Mouse (Mus musculus): Measurements from ENCODE around the gene Slc38a10. TPM values are rescaled to one million over a fixed set of nuclear protein-coding genes. Genes with fewer than 3 reads are reported as not detected.

Gene Slc38a10
- total RNA-seq, 2 experiments from 2014 or later = 80.8 to 86.4 TPM

DNA sequence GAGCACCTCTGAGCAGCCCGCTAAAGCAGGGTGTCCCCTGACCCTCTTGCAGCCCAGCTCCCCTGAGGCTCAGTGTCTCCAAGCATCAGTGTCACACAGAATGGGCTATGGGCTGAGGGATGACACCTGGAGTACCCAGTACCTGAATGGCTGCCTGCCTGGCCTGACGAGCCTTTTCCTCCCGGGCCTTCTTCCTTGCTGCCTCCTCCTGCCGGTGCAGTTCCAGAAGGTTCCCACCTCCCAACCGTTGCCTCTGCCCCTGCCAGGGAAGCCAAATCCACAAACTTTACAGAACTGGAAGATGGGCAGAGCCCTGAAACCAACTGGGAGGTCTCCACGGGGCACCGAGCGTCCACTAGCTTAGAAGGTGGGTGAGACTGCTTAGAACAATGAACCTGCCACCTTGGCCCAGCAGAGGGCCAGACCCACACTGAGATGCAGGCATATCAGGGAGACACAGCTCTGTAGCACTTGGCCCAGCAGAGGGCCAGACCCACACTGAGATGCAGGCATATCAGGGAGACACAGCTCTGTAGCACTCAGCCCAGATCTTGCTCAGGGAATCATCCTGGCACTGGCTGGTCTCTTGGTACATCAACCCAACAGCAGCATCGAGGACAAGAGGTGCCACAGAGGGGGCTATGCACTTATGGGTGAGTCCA is 78.0 kb downstream of the Slc38a10 start:
- no peak for DNase-seq (ENCODE audit: low spot score in 2 of 2)
- intact Hi-C loops (cut with DNase I) = no loop called here

DNA sequence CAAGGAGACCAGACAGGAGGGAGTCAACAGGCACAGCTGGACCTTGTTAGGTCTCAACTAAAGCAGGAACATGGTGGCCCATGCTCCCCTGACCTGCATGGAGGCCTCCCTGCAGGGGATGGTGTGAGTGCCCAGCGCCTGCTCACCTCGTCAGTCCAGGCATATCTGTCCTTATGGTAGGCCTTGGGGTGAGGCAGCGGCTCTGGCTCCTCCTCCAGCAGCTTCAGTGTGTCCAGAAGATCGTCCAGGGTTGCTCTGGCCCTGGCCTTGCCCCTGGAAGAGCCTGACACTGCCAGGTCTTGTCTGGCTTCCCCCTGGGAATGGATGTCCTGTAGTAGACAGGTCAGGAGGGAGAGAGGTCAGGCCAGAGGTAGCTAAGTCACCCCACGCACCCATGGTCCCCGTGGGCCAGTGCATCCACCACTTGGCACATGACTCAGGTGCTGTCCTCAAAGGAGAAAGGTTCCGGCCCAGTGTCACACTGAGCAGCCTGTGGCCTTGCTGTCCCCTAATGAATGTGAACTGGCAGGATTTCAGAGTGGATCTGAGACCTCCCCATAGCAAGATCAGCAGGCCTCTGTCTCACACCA is 79.3 kb downstream of the Slc38a10 start:
- intact Hi-C loops (cut with DNase I) = no loop called here
- no peak for DNase-seq (ENCODE audit: low spot score in 2 of 2)

DNA sequence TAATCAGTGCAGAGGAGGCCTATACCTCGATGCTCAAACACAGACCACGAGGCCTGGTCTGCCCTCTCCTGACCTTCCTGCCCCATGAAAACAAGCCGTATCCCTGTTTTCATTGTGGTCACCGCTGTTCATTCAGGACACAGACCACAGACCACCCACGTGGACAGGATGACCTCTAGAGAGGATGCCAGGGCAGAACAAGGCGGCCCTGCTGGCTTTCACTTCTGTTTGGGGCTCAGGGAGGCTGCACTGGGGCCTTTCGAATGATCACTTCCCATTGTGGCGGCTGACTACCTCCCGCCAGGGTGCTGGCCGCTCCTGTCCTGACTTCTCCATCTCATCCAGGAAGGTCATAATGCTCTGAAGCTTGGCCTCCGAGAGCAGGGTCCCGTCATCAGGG is 80.1 kb downstream of the Slc38a10 start:
- DNase-seq (ENCODE audit: low spot score in 2 of 2) = no peak
- intact Hi-C loops (cut with DNase I) = no loop called here

DNA sequence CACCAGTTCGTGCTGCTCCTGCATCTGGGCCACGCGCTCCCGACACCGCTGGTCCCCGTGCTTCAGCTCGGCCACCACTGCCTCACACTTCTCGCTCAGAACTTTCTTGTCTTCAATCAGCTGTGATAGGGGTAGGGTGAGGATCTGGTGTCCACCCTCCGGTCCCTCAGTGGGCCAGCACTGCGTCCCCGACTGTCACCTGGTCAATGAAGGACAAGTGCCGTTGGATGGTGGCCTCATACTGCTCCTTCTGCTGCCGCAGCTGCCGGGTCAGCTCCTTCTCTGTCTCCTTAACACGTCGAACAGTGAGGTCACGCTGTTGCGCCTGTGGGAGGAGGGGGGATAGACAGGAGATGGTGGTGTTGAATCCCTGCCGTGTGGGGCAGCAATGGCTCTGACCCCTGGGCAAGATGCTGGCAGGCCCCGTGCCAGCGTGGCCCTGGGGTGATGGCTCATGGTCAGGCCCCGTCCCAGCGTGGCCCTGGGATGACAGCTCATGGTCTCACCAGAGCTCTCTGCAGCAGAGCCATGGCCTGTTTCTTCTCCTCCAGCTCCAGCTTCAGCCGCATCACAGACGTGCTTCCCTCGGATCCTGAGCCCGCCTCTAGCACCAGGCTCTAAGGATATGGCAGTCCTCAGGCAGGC is 80.7 kb downstream of the Slc38a10 start:
- intact Hi-C loops (cut with DNase I) = no loop called here
- DNase-seq (ENCODE audit: low spot score in 2 of 2) = no peak

DNA sequence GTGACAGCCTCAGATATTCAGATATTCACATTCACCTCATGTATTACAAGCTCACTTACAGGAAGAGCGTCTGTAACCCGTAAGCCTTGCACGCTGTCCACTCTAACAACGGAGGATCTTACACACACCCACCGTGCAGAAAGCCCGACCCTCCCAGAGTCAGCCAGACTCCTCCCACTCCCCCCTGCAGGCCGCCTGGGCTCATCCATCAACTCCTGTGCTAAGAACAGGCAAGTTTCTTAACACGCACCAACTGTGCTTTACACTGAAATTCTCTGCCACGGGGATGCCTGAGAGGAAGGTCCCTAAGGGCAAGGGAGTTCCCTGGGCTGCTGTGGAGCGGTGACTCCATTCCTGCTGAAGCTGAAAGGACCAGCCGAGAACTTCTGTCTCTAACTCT is 81.9 kb downstream of the Slc38a10 start:
- intact Hi-C loops (cut with DNase I) = loop anchor here (5.0 kb wide), 1 partner anchor 57 kb away; no protein-coding TSS in a partner anchor
- DNase-seq (ENCODE audit: low spot score in 2 of 2) = no peak

DNA sequence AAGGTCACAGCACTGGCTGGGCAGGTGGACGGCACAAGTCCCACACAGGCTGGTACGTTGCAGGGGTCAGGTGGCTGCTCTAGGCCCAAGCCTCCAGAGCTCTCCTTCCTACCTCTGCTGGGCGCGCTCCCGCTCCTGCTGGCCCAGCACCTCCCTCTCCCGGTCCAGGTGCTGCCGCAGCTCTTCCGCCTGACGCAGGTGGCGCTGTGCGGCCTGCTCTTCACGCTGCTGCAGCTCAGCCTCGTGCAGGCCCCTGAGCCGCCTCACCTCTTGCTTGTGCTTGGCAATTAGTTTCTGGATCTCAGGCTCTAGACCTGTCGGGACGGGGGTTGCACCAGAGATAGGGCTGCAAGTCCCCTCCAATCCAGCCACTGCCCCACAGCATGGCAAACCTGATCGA is 83.3 kb downstream of the Slc38a10 start:
- no peak for DNase-seq (ENCODE audit: low spot score in 2 of 2)
- intact Hi-C loops (cut with DNase I) = loop anchor here (5.0 kb wide), 1 partner anchor 56 kb away; no protein-coding TSS in a partner anchor

DNA sequence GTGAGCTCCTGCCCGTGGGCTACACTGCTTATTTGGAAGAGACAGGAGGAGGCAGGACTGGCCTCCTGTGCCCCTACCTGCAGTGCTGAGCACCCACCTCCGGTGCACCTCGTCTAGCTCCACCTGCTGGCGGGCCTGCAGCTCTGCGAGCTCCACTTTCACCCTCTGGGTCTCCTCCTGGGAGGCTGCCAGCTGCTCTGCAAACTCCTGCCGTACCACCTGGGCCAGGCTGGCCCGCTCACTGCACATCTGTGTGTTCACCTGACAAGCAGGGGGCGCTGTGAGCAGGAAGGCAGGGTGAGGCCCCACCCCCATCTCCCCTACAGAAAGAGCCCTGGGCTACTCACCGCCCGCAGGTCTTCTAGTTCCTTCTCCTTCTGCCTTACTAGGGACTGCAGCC is 85.9 kb downstream of the Slc38a10 start:
- intact Hi-C loops (cut with DNase I) = loop anchor here (5.0 kb wide), 1 partner anchor 53 kb away; no protein-coding TSS in a partner anchor
- DNase-seq (ENCODE audit: low spot score in 2 of 2) = no peak

DNA sequence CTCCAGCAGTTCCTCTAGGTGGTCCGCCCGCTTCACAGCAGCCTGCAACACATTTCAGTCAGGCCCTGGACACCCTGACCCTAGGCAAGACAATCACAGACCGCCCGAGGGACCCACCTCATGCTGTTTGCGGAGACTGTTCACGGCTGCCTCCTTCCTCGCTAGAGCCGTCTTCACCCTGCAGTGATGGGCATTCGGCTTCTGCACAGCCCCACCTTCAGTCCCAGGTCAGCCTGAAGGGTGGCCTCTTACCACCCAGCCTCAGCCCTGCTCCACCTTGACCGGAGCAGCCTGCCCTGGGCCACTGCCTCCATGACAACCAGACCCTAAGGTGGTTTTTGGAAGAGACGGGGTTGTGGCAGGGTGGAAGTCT is 86.5 kb downstream of the Slc38a10 start:
- DNase-seq (ENCODE audit: low spot score in 2 of 2) = no peak

DNA sequence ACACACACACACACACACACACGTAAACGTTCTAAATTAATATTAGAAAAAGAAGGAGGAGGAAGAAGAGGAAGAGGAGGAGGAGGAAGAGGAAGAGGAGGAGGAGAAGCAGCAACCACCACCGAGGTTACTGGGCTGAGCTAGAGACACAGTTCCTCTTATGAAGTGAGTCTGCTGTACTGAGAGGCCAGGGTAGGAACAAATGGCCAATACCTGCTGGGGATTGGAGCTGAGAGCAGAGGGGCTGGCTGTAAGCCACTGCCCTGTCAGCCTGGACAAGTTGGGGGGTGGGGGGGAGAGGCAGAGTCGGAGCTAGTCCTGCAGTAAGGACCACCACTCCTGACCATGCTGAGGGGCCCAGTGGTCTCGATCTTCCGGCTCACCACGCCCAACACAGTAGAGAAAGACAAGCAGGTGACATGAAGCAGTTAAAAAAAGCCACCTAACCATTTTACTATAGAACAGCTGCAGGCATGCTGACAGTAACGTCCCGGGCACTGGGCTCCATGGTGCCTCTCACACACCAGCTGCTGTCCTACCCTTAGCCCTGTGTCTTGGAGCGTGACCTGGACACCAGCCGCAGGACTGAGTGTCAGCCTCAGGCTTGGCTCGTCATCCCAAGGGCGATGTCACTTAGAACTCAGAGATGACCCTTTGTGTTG is 87.0 kb downstream of the Slc38a10 start:
- intact Hi-C loops (cut with DNase I) = no loop called here
- no peak for DNase-seq (ENCODE audit: low spot score in 2 of 2)

More for the DNA sequence above, 86.5 kb downstream of the Slc38a10 start:
- intact Hi-C loops (cut with DNase I) = loop anchor here (5.0 kb wide), 1 partner anchor 52 kb away; no protein-coding TSS in a partner anchor

DNA sequence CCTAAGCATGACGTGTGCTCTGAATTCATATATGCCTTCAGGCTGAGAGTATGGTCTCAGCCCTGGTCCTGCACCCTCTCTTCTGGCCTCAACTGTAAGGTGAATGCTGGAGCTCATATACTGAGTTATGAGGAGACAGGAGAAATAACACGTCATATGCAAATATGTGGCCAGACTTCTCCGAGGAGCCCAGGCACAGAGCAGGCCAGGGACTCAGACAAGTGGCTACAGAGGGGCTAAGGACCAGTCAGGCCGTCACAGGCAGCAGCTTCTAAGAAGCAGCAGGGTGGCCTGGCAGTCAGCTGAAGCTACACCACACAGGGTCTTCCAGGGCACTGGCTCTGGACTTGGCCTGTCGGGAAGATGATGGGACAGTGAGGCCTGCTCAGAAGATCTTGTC is 87.8 kb downstream of the Slc38a10 start:
- intact Hi-C loops (cut with DNase I) = no loop called here

DNA sequence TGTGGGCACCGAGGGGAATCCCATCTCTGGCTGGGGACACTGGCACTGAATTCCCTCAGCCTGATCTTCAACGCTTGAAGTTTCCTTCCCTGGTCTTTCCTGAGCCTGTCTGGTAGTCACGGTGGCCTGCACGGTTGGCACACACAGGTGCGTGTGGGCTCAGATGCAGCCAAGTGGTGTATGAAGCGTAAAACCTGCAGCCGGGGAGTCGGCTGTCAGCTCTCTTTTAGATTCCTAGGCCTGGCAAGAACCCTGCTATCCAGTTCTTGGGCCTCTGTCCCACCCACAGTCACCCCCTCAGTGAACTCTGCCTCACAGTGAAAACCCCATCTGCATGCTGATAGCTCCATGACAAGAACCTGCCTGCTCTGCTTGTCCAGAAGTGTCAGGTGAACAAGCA is 90.5 kb downstream of the Slc38a10 start:
- DNase-seq (ENCODE audit: low spot score in 2 of 2) = no peak
- intact Hi-C loops (cut with DNase I) = no loop called here

More for the DNA sequence above, 87.8 kb downstream of the Slc38a10 start:
- DNase-seq (ENCODE audit: low spot score in 2 of 2) = no peak

DNA sequence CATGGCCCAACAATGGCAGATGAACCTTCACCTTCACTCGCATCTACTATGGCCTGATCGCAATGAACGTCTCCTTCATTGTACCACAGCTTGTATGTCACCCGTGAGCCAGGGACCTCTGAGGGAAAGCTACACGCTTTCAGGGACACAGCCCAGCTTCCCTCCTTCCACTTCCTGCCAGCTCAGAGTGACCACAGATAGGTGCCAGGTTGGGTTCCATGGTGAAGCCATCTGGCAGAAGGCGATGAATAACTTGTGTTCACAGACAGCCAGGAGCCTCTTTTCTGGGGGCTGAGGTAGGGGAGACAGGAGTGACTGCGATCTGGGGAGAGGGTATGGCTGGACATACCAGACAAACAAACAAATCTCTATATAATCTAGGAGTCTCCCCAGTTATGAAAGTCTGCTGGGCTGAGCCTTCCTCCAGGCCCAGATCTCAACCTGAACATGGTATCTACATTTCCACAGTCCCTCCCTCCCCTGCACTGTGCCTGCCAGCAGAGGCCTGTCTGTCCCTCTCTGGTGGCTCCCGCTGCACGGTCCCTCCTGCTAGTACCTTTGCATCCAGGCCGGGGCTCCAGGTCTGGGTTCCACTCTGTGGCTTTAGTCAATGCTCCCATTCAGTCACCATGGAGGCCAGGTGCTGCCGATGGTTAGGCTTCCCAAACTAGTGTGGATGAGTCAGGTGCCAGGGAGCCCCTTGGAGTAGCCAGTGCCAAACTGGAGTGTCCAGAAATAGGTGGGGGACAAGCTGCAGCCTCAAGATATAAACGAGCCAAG is 95.0 kb downstream of the Slc38a10 start:
- intact Hi-C loops (cut with DNase I) = no loop called here

More for the DNA sequence above, 95.0 kb downstream of the Slc38a10 start:
- DNase-seq (ENCODE audit: low spot score in 2 of 2) = no peak

Small RNA genes within 50 kb of the gene (microRNA-seq; reads per million reads assigned to microRNA genes)
- gene Gm25948 = not detected

Other genes with a start within 250 kb of the Slc38a10 start
- gene Chmp6, start 237.9 kb downstream of the Slc38a10 start, total RNA-seq (2021) = 10 to 100 TPM; 43.7 to 45.4 TPM
- gene Baiap2, start 208.6 kb downstream of the Slc38a10 start, total RNA-seq (2021) = 100 to 1,000 TPM; 228 to 303 TPM
- gene Aatk, start 104.2 kb downstream of the Slc38a10 start, total RNA-seq (2021) = 100 to 1,000 TPM; 206 to 217 TPM
- 10 to 100 TPM; 32.8 to 34.7 TPM for gene Cep131, start 64.5 kb downstream of the Slc38a10 start, total RNA-seq (2021)
- gene Tepsin, start 52.6 kb downstream of the Slc38a10 start, total RNA-seq (2021) = 10 to 100 TPM; 14.3 to 16.6 TPM
- 10 to 100 TPM; 33.3 to 49.5 TPM for gene Ndufaf8, start 52.4 kb downstream of the Slc38a10 start, total RNA-seq (2021)
- 10 to 100 TPM; 15.3 to 20.9 TPM for gene Bahcc1, start 81.6 kb upstream of the Slc38a10 start, total RNA-seq (2021)
- gene Actg1, start 197.2 kb upstream of the Slc38a10 start, total RNA-seq (2021) = 1,000 to 10,000 TPM; 1,144 to 1,299 TPM
- gene Fscn2, start 210.2 kb upstream of the Slc38a10 start, total RNA-seq (2021) = under 1 TPM; 0.25 to 0.72 TPM
- 10 to 100 TPM; 12.8 to 16.4 TPM for gene Faap100, start 227.4 kb upstream of the Slc38a10 start, total RNA-seq (2021)

Data from left cerebral cortex, postnatal 36 days (tissue).